Mouse (Mus musculus) B cell, adult (primary cell): ENCODE measurements around the gene Olfr1489. TPM values are rescaled to one million over a fixed set of nuclear protein-coding genes. Genes with fewer than 3 reads are reported as not detected.

ENCODE experiments used
- total RNA-seq: library from RNA; stranded (reverse); gene quantifications from 4 replicates; pipeline ENCODE4 v1.2.4, GENCODE M21; 2023; ENCODE audit not compliant: inconsistent age

The Olfr1489 gene
- total RNA-seq: not detected in 4 replicates

DNA sequence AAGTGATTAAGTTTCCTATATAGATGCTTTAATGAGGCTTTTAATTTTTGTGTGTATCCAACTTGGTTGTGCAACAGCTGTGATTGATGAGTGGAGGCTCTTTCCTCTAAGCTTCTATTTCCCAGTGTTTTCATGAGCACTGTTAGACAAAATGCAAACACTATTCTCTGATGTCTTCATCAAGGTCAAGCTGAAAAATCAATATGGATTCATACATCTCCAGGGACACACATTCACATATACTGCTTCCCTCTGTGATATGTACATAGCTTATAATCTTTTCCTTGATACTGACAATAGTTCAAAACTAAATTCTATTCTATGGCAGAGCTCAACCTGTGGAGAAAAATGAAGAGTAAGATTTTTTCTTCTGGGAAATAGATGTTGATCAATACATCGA is at the start of gene Olfr1489:
Gene Olfr1489 (plus strand): TSS at position 301 of the 400 bp plus-strand sequence.

GRCm38 (mm10) chr19:13583211-13583610 is 48.2 kb upstream of the Olfr1489 start, which contains the start of gene Olfr1484:
Olfr1484 (plus strand) TSS chr19:13583511.

DNA sequence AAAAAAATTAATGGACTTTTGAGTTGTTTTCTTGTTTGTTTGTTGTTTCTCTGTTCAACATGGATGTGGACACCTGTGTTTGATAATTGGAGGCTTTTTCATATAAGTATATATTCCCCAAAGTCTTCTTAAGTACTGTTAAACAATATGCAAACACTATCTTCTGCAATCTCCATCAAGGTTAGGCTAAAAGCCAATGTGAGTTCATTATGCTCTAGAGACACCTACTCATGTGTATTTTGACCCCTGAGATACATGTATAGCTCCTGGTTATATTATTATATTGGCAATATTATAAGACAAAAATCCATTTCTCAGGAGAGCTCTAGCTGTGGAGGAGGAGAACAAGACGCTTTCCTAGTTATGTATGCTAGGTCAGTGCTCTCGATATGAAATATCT is 14.3 kb upstream of the Olfr1489 start, which contains the start of gene Olfr1487:
Gene Olfr1487 (plus strand): TSS at position 301 of the 400 bp plus-strand sequence.

DNA sequence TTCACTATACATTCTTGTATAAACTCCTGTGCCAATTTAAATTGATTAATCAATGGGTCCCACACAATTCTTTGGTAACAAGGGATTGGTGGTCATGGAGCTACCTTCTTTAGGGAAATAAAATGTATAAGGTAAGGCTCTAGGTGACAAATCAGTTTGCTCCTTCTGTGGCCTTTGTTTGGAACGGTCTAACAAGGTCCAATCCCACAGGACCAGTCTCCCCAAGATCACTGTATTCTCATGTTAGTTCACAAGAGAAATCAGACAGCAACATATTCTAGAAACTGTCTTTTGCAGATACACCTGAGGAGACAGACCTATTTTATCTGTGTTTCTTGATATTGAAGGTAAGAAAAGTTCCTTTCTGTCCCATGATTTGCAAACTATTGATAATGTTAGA is 19.4 kb downstream of the Olfr1489 start, which contains the start of gene Olfr1490:
Gene Olfr1490 (plus strand): TSS at position 301 of the 400 bp plus-strand sequence.

Other genes starting within 250 kb of the Olfr1489 start
- not detected in 4 replicates for gene Olfr1469, start 223.8 kb upstream of the Olfr1489 start, total RNA-seq
- gene Olfr1471, start 188.2 kb upstream of the Olfr1489 start, total RNA-seq: not detected in 4 replicates
- not detected in 4 replicates for gene Olfr1472, start 175.5 kb upstream of the Olfr1489 start, total RNA-seq
- not detected in 4 replicates for gene Olfr1474, start 162.1 kb upstream of the Olfr1489 start, total RNA-seq
- gene Olfr1475, start 151.4 kb upstream of the Olfr1489 start, total RNA-seq: not detected in 4 replicates
- gene Olfr1477, start 131.1 kb upstream of the Olfr1489 start, total RNA-seq: not detected in 4 replicates
- not detected in 4 replicates for gene Olfr1480, start 103.7 kb upstream of the Olfr1489 start, total RNA-seq
- not detected in 4 replicates for gene Olfr1484, start 48.1 kb upstream of the Olfr1489 start, total RNA-seq
- not detected in 4 replicates for gene Olfr1487, start 14.2 kb upstream of the Olfr1489 start, total RNA-seq
- gene Olfr1490, start 19.5 kb downstream of the Olfr1489 start, total RNA-seq: not detected in 4 replicates
- gene Olfr1491, start 65.6 kb downstream of the Olfr1489 start, total RNA-seq: not detected in 4 replicates
- not detected in 4 replicates for gene Olfr1493-ps1, start 91.7 kb downstream of the Olfr1489 start, total RNA-seq
- gene Olfr1494, start 108.1 kb downstream of the Olfr1489 start, total RNA-seq: not detected in 4 replicates
- not detected in 4 replicates for gene Olfr1495, start 133.0 kb downstream of the Olfr1489 start, total RNA-seq
- gene Olfr1496, start 146.3 kb downstream of the Olfr1489 start, total RNA-seq: not detected in 4 replicates
- gene Olfr1497, start 166.6 kb downstream of the Olfr1489 start, total RNA-seq: not detected in 4 replicates
- gene Olfr1499, start 187.8 kb downstream of the Olfr1489 start, total RNA-seq: not detected in 4 replicates
- gene Olfr1500, start 198.9 kb downstream of the Olfr1489 start, total RNA-seq: not detected in 4 replicates
- gene Olfr1501, start 219.1 kb downstream of the Olfr1489 start, total RNA-seq: not detected in 4 replicates
- gene Olfr1502, start 230.2 kb downstream of the Olfr1489 start, total RNA-seq: not detected in 4 replicates